ENCODE assay signal across 8 mouse cellular contexts in the genomic region with DNA sequence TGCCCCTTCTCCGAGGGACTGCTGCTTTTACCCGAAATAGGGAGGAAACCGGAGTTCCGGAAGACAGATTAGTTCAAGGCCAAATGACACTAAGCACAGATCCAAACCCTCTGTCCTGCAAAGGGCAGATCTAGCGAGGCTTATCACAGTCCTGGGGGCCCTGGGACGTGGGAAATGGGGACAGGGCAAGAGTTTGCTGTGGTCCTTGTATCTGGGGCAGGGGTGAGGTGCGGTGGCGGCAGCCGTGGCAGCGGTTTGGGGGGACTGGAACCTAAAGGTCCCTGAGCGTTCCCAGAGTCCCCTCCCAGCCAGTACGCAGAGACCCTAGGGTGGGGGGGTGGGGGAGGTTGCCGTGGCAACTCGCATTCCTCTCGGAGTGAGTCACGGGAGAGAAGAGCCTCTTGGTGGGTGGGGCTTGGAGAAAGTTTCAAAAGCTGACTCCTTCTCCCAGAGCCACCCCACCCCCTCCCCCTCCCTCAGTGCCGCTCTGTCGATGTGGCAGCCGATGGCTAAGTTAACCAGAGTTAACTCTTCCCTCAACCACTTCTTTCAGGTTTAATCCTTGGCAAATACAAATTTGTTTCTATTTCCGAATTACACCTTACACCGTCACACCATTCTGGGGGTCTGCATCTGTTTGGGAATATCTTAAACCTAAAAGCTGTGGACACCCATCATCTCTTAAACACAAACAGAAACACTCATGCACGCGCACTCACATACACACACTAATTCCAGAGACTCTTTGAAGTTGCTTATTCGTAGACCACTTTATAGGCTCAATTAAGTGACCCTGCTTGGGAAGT. TPM values are rescaled to one million over a fixed set of nuclear protein-coding genes. Genes with fewer than 3 reads are reported as not detected.
DNase-seq lines count a peak whose midpoint lies in the region; ATAC-seq and TF ChIP-seq lines count a peak whose summit lies in the region.

No protein-coding gene starts in this region.

- 0 out of 2 replicates have a peak, but pooled peaks have one; percentile 11 for TF ChIP-seq EP300 in lung, postnatal 0 days (IDR thresholded peaks at IDR 0.05)
- TF ChIP-seq EP300 in stomach, postnatal 0 days (optimal IDR thresholded peaks at IDR 0.05) = no peak

- TF ChIP-seq CTCF in lung, postnatal 0 days (IDR thresholded peaks at IDR 0.05) = no peak
- no peak for TF ChIP-seq CTCF in stomach, postnatal 0 days (IDR thresholded peaks at IDR 0.05; ENCODE audit: low read depth)

- peak; percentile 96 for DNase-seq in Muller cell, postnatal 12 days (ENCODE audit: inconsistent ontology term)
- DNase-seq in heart, adult 18-20 months = peak; percentile 79 to 88
- peak; percentile 51 for DNase-seq in kidney, adult 9 months
- DNase-seq in lung, postnatal 0 days (ENCODE audit: low spot score) = peak; percentile 95
- DNase-seq in stomach, postnatal 0 days (ENCODE audit: low spot score) = peak; percentile 68
- no peak for DNase-seq in thymus, postnatal 0 days (ENCODE audit: low spot score)
- DNase-seq in T-cell, adult 2 months (ENCODE audit: low spot score) = no peak

- peak overlapping the region; percentile 98 for H3K4me3 ChIP-seq in brown adipose tissue, adult 24 weeks (ENCODE audit: insufficient read depth, low read depth, low read length)
- peak overlapping the region; percentile 72 for H3K4me3 ChIP-seq in lung, postnatal 0 days (ENCODE audit: low read depth, low read length)
- H3K4me3 ChIP-seq in stomach, postnatal 0 days (ENCODE audit: low read depth, low read length) = peak overlapping the region; percentile 55

- H3K9ac ChIP-seq in lung, postnatal 0 days (replicated peaks; ENCODE audit: low read depth) = peak overlapping the region; percentile 87
- H3K9ac ChIP-seq in stomach, postnatal 0 days (ENCODE audit: low read length) = peak overlapping the region; percentile 74

- no peaks in the 10 kb centered on the region for H3K9me3 ChIP-seq in lung, postnatal 0 days (ENCODE audit: low read length)
- no peaks in the 10 kb centered on the region for H3K9me3 ChIP-seq in stomach, postnatal 0 days (ENCODE audit: control insufficient read depth, low read length)

- no peaks in the 10 kb centered on the region for H3K27me3 ChIP-seq in lung, postnatal 0 days (replicated peaks; ENCODE audit: insufficient read depth, low read length)
- H3K27me3 ChIP-seq in stomach, postnatal 0 days (ENCODE audit: control insufficient read depth, insufficient read depth, low read length) = no peaks in the 10 kb centered on the region

- peaks cover 18% of the 10 kb centered on the region for H3K4me1 ChIP-seq in brown adipose tissue, adult 24 weeks (ENCODE audit: control insufficient read depth, insufficient read depth, insufficient read length, low read length)
- H3K4me1 ChIP-seq in lung, postnatal 0 days (ENCODE audit: insufficient read depth, low read depth, low read length) = peaks cover 20% of the 10 kb centered on the region; the same call in 1 of the 2 replicates
- 0 out of 2 replicates have a peak, but pooled peaks cover 2% of the 10 kb centered on the region for H3K4me1 ChIP-seq in stomach, postnatal 0 days (replicated peaks; ENCODE audit: control insufficient read depth, insufficient read depth)

- peak overlapping the region; percentile 99 for H3K27ac ChIP-seq in brown adipose tissue, adult 24 weeks (replicated peaks; ENCODE audit: low read depth, low read length)
- H3K27ac ChIP-seq in lung, postnatal 0 days (ENCODE audit: low read length) = peak overlapping the region; percentile 95
- peak overlapping the region; percentile 94 for H3K27ac ChIP-seq in stomach, postnatal 0 days (replicated peaks)

- H3K4me2 ChIP-seq in lung, postnatal 0 days (replicated peaks; ENCODE audit: low read depth, low read length) = peak overlapping the region; percentile 68
- peak overlapping the region; percentile 61 for H3K4me2 ChIP-seq in stomach, postnatal 0 days (replicated peaks; ENCODE audit: low read depth)

- peak; percentile 70 for ATAC-seq in lung, postnatal 0 days
- ATAC-seq in stomach, postnatal 0 days (ENCODE audit: low FRiP score, low TSS enrichment) = peak; percentile 41; the same call in 1 of the 2 replicates

- 2% methylated on average over 22 of the region's 24 CpGs for WGBS in lung, postnatal 0 days
- WGBS in stomach, postnatal 0 days = 3% methylated on average over 24 of the region's 24 CpGs

- H3K36me3 ChIP-seq in lung, postnatal 0 days (ENCODE audit: insufficient read depth, low read length) = no peaks in the 10 kb centered on the region
- no peaks in the 10 kb centered on the region for H3K36me3 ChIP-seq in stomach, postnatal 0 days (ENCODE audit: control insufficient read depth, insufficient read depth, low read length)

RNA-seq across cellular contexts. Expression of gene Sparc, which starts 4.9 kb away (rescaled TPM):
- 730 and 804 TPM in 2 replicates for polyA plus RNA-seq in brown adipose tissue, adult 24 weeks (2012; ENCODE audit: insufficient read depth, insufficient read length, missing spikeins)
- 100 to 1,000 TPM; 264 to 308 TPM for total RNA-seq in heart, adult 18-20 months (2021)
- polyA plus RNA-seq in lung, postnatal 0 days (2015; fragmentation: Nextera tagmentation; extraction: Ambion mirVana) = 3,302 and 3,486 TPM in 2 replicates
- polyA plus RNA-seq in stomach, postnatal 0 days (2015; fragmentation: Nextera tagmentation; extraction: Ambion mirVana) = 1,616 and 1,849 TPM in 2 replicates
- 297 TPM in 2 replicates for polyA plus RNA-seq in thymus, postnatal 0 days (2015; fragmentation: Nextera tagmentation; extraction: Ambion mirVana)

RNA-seq across cellular contexts. Expression of gene Atox1, which starts 42.9 kb away (rescaled TPM):
- 386 and 509 TPM in 2 replicates for polyA plus RNA-seq in brown adipose tissue, adult 24 weeks (2012; ENCODE audit: insufficient read depth, insufficient read length, missing spikeins)
- total RNA-seq in heart, adult 18-20 months (2021) = 100 to 1,000 TPM in 1 of 2 experiments, 10 to 100 TPM in 1; 98.7 to 104 TPM
- polyA plus RNA-seq in lung, postnatal 0 days (2015; fragmentation: Nextera tagmentation; extraction: Ambion mirVana) = 440 and 498 TPM in 2 replicates
- 508 and 530 TPM in 2 replicates for polyA plus RNA-seq in stomach, postnatal 0 days (2015; fragmentation: Nextera tagmentation; extraction: Ambion mirVana)
- 449 and 452 TPM in 2 replicates for polyA plus RNA-seq in thymus, postnatal 0 days (2015; fragmentation: Nextera tagmentation; extraction: Ambion mirVana)

RNA-seq across cellular contexts. Expression of gene G3bp1, which starts 51.4 kb away (rescaled TPM):
- 17.0 and 19.4 TPM in 2 replicates for polyA plus RNA-seq in brown adipose tissue, adult 24 weeks (2012; ENCODE audit: insufficient read depth, insufficient read length, missing spikeins)
- total RNA-seq in heart, adult 18-20 months (2021) = 10 to 100 TPM; 40.5 to 41.3 TPM
- polyA plus RNA-seq in lung, postnatal 0 days (2015; fragmentation: Nextera tagmentation; extraction: Ambion mirVana) = 47.7 and 52.5 TPM in 2 replicates
- 59.5 and 59.8 TPM in 2 replicates for polyA plus RNA-seq in stomach, postnatal 0 days (2015; fragmentation: Nextera tagmentation; extraction: Ambion mirVana)
- 149 and 159 TPM in 2 replicates for polyA plus RNA-seq in thymus, postnatal 0 days (2015; fragmentation: Nextera tagmentation; extraction: Ambion mirVana)

Comparison
In these comparisons a context has a peak if more than half of its experiments do, and no peak if none do; other contexts are left out.
1. DNase-seq: peak in Muller cell, postnatal 12 days (single experiment), heart, adult 18-20 months (2 of 2), kidney, adult 9 months (single experiment), lung, postnatal 0 days (single experiment) and stomach, postnatal 0 days (single experiment); none in thymus, postnatal 0 days (single experiment) and T-cell, adult 2 months (single experiment).
2. Peak in every context shown above with its lines, with median percentiles within 50 percentile points of each other: H3K27ac ChIP-seq and H3K4me3 ChIP-seq.